Mouse (Mus musculus): ENCODE results near the gene Prame. TPM values are rescaled to one million over a fixed set of nuclear protein-coding genes. Genes with fewer than 3 reads are reported as not detected.
"Not testable (repeated sequence)": the region's sequence is repeated elsewhere in the genome, so short reads cannot be mapped to it uniquely, and the experiment has no call there.

Gene Prame
- not detected for total RNA-seq (2021)
- long read RNA-seq: 0 reads

- no peak for DNase-seq (ENCODE audit: low spot score in 2 of 2)
These were observed at the start of gene Prame for GRCm38 (mm10) chrX:135627605-135628004. TSS of gene Prame (minus strand) at chrX:135627705.

DNA sequence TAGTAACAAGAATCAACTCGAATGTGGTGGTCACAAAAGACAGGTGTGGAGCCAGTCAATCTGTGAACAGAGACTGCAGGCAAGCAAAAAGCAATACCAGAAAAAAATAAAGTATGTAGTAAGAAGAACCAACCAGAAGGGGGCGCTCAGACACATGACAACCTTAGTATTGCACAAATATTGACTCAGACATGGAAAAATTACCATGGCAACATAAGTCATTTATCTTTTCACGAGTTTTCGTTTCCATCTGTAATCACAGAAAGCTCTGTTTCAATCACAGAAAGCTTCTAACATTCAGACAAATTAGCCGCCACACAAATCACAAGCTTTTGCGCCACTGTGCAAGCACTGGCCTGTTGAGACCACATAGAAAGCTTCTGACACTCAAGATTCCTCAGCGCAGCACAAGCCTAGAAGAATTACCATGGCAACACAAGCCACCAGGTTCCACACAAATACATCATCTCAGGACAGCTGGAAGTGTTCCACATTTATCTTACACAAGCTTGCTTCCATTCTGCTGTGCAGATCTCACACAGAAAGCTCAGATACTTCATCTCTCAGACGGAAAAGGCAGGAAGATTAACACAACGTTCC is 24.8 kb upstream of the Prame start:
- DNase-seq (ENCODE audit: low spot score in 2 of 2): peak; percentile 26 to 28

DNA sequence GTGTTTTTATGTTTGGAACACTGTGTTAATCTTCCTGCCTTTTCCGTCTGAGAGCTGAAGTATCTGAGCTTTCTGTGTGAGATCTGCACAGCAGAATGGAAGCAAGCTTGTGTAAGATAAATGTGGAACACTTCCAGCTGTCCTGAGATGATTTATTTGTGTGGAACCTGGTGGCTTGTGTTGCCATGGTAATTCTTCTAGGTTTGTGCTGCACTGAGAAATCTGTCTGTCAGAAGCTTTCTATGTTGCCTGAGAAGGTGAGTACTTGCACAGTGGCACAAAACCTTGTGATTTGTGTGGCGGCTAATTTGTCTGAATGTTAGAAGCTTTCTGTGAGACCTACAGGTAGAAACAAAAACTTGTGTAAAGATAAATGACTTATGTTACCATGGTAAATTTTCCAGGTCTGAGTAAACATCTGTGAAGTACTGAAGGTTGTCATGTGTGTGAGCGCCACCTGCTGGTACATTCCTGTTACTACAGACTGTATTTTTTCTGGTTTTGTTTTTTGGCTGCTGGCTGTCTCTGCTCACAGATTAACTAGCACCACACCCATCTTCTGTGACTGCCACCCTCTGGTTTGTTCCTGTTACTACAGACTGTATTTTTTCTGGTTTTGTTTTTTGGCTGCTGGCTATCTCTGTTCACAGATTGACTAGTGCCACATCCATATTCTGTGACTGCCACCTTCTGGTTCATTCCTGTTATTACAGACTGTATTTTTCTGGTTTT is 26.0 kb downstream of the Prame start:
- peak; percentile 23 to 37 for DNase-seq (ENCODE audit: low spot score in 2 of 2)

- DNase-seq (ENCODE audit: low spot score in 2 of 2): no peak
These were observed 28.8 kb downstream of the Prame start, which contains the start of gene Nxf7 for GRCm38 (mm10) chrX:135598677-135599076. TSS of gene Nxf7 (minus strand) at chrX:135598777.

DNA sequence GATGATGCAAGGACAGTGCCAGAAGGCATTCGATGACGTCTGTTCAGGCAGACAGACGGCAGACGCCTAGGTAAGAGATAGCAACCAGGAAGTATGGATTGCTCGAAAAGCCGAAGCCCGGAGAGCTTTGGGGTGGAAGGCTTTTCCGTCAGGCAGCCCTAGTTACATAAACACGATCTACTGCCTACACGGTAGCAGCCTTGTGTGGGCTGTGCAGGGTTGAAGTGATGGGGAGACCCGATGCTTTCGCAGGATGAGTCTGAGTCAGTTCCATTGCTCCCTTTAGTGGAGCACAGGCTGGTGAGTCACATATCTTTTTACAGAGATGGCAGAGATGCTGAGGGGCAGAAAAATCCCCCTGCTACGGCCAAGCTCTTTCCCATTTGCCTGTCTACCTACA is 29.4 kb downstream of the Prame start:
- DNase-seq (ENCODE audit: low spot score in 2 of 2): no peak

- no peak for DNase-seq (ENCODE audit: low spot score in 2 of 2)
These were observed 51.1 kb downstream of the Prame start for GRCm38 (mm10) chrX:135576412-135576811.

- not testable (repeated sequence) for DNase-seq (ENCODE audit: low spot score in 2 of 2)
These were observed 52.4 kb downstream of the Prame start for GRCm38 (mm10) chrX:135574958-135575628.

DNA sequence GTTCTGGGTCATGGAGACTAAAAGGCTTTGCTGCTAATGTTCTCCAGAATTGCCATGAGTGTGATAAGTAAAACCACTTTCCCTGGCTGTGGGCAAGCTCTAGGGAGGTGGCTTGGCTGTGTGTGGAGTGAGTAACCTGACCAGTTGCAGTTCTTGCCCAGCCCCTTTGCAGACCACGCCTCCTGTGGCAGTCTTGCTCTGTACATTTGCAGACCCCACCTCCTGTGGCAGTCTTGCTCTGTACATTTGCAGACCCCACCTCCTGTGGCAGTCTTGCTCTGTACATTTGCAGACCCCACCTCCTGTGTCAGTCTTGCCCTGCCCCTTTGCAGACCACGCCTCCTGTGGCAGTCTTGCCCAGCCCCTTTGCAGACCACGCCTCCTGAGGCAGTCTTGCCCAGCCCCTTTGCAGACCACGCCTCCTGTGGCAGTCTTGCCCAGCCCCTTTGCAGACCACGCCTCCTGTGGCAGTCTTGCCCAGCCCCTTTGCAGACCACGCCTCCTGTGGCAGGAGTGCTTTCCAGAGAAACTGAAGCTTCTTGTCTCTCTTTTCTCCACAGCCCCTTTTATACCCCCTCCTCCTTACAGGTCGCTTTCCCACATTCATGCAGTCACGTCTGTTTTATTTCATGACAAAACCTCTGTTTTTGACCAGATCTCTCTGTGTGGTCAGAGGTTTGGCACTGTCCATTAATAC is 53.1 kb downstream of the Prame start:
- DNase-seq (ENCODE audit: low spot score in 2 of 2): not testable (repeated sequence)

GRCm38 (mm10) chrX:135569467-135569866 is 58.0 kb downstream of the Prame start:
- peak; percentile 67 to 68 for DNase-seq (ENCODE audit: low spot score in 2 of 2)

GRCm38 (mm10) chrX:135564934-135565333 is 62.6 kb downstream of the Prame start:
- not testable (repeated sequence) for DNase-seq (ENCODE audit: low spot score in 2 of 2)

Other genes with a start within 250 kb of the Prame start
- under 1 TPM in 1 of 2 experiments, not detected in 1; 0.11 TPM for gene Gm7903, start 193.9 kb downstream of the Prame start, total RNA-seq (2021)
- gene AV320801, start 133.1 kb downstream of the Prame start, total RNA-seq (2021): not detected
- gene Nxf7, start 28.9 kb downstream of the Prame start, total RNA-seq (2021): not detected
- gene Tcp11x2, start 66.1 kb upstream of the Prame start, total RNA-seq (2021): not detected
- not detected for gene Tmsb15a, start 97.6 kb upstream of the Prame start, total RNA-seq (2021)
- 10 to 100 TPM; 29.8 to 32.9 TPM for gene Armcx5, start 115.0 kb upstream of the Prame start, total RNA-seq (2021)
- 100 to 1,000 TPM; 326 to 346 TPM for gene Gprasp1, start 115.0 kb upstream of the Prame start, total RNA-seq (2021)
- gene Bhlhb9, start 169.9 kb upstream of the Prame start, total RNA-seq (2021): 10 to 100 TPM; 78.0 to 78.1 TPM
- 100 to 1,000 TPM; 151 to 199 TPM for gene Gprasp2, start 211.3 kb upstream of the Prame start, total RNA-seq (2021)

All from layer of hippocampus, postnatal 10 days (tissue).